Mouse (Mus musculus): ENCODE measurements around the gene Svs4. TPM values are rescaled to one million over a fixed set of nuclear protein-coding genes. Genes with fewer than 3 reads are reported as not detected.
A peak's percentile ranks its signal among the peaks of the same experiment; 100 is the strongest.
"Not testable (repeated sequence)": the region's sequence is repeated elsewhere in the genome, so short reads cannot be mapped to it uniquely, and the experiment has no call there.

Svs4 gene
- total RNA-seq (2021), result not detected
- long read RNA-seq, experiment 1, result 0 reads
- long read RNA-seq, experiment 2, result 0 reads

DNA sequence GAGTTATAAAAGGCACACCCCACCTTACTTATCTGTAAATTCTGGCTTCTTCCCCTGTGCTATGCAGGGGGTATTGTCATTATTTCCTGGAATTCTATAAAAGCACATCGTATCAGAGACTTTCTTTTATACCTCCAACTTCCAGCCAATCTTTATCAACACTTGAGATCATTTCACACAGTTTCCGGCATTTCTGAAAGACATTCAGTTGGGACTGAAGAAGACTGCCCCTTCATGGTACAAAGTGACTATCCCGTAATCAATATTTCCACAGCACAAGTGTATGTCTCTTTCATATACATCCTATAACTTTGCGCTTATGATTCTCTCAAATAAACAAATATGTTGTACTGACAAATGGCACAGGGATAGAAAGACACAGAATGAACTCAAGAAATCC lies at the start of gene Svs4:
TSS of gene Svs4 (minus strand) at position 101 of the 400 bp plus-strand sequence.
- DNase-seq (ENCODE audit: low spot score in 2 of 2), result no peak

- DNase-seq (ENCODE audit: low spot score in 2 of 2), result no peak
These were observed 42.7 kb upstream of the Svs4 start for GRCm38 (mm10) chr2:164320983-164321382.

GRCm38 (mm10) chr2:164316451-164316850 lies 38.2 kb upstream of the Svs4 start, which contains the start of gene Svs6:
Svs6 (plus strand) TSS chr2:164316751.
- DNase-seq (ENCODE audit: low spot score in 2 of 2), result not testable (repeated sequence)

GRCm38 (mm10) chr2:164315460-164315859 lies 37.2 kb upstream of the Svs4 start:
- DNase-seq (ENCODE audit: low spot score in 2 of 2), result not testable (repeated sequence)

GRCm38 (mm10) chr2:164312599-164312998 lies 34.3 kb upstream of the Svs4 start:
- peak; percentile 1 to 2 for DNase-seq (ENCODE audit: low spot score in 2 of 2)

DNA sequence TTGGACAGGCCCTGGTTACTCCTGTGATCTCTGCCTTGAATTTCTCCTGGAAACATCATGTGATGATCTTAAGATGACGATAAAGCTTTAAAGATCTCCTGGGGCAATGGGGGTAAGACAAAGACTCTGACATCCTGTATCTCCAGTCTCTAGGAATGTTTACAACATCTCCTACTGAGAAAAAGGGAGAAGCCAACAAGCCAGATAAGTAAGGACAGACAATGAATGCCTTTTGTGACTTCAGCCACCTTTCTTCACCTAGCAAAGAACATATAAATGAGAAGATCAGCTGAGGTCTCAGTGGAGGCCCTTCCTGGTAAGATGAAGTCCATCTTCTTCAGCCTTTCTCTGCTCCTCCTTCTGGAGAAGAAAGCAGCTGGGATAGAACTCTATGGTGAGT lies 10.7 kb upstream of the Svs4 start, which contains the start of gene Svs3a:
TSS of gene Svs3a (plus strand) at position 301 of the 400 bp plus-strand sequence.
- DNase-seq (ENCODE audit: low spot score in 2 of 2), result not testable (repeated sequence)

- DNase-seq (ENCODE audit: low spot score in 2 of 2), result not testable (repeated sequence)
These were observed 21.7 kb downstream of the Svs4 start, which contains the start of gene Svs3b for GRCm38 (mm10) chr2:164256540-164256939. Svs3b (minus strand) TSS chr2:164256640.

DNA sequence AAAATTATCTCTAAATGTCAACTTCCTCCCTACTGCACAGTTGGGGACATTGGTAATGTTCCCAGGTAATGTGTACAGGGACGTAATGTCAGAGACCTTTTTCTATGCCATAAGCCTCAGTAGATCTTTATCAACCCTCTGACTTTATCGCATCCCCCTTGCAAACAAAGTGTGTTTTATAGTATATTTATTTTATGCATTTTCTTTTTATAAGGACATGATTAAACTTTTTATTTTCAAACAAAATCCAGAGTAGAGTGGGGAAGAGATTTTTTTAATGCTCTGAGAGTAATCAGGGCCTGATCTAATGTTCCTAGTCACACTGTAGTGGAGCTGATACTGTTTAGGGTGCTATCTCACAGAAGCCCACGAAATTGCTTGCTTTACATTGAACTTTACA lies 39.9 kb downstream of the Svs4 start, which contains the start of gene Svs2:
TSS of gene Svs2 (minus strand) at position 101 of the 400 bp plus-strand sequence.
- no peak for DNase-seq (ENCODE audit: low spot score in 2 of 2)

DNA sequence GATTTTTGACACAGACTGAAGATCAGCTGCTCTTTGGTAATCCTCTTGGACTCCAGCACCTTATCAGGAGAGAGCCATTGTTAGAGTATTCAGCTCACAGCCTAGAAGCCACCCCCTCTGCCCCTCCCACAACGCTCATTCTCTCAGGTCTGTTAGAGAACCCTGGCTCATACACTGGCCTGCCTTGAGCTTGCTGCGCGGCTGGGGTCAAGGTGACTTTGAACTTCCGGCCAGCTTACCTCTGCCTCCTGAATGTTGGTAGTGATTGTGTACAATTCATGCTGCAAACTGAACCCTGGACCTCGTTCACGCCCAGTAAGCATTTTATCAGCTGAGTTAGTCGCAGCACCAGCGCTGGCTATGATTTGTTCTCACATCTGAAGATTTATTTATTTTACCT lies 45.6 kb downstream of the Svs4 start:
- no peak for DNase-seq (ENCODE audit: low spot score in 2 of 2)

DNA sequence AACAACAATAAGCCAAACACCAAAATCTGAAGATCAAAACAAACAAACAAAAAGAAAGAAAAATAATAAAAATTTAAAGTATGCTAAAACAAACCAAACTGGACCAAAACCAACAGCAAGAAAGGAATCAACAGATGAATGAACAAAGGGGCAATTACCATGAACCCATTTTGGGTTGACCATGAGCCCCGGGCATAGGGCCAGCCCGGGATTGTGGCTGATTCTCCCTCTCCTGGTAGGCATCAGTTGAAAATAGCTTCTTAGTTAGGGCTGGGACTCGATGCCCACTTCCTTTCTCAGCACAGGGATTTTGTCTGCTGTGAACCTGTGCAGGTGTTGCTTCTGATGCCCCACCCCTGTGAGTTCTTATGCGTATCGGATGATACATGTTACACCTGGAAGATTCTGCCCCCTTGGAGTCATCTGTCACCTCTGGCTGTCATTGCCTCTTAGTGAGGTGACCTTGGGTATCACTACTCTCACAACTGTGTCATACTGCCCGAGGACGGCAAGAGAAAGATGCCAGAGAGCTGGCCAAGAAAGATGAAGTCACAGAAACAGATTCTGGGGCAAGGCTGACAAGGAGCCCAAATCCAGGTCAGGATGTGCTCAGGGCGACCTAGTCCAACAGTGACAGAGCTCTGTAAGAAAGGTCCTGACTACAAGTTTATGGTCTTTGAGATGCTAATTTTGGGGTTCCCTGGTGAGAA lies 49.7 kb downstream of the Svs4 start:
- DNase-seq (ENCODE audit: low spot score in 2 of 2), result no peak

Other genes starting within 250 kb of the Svs4 start
- 10 to 100 TPM; 37.9 to 41.2 TPM for gene Stk4, start 208.1 kb downstream of the Svs4 start, total RNA-seq (2021)
- gene Tomm34, start 207.3 kb downstream of the Svs4 start, total RNA-seq (2021), result 10 to 100 TPM; 88.4 to 88.7 TPM
- 10 to 100 TPM; 21.8 to 23.2 TPM for gene Kcns1, start 107.3 kb downstream of the Svs4 start, total RNA-seq (2021)
- gene Wfdc5, start 95.7 kb downstream of the Svs4 start, total RNA-seq (2021), result not detected
- gene Wfdc12, start 87.9 kb downstream of the Svs4 start, total RNA-seq (2021), result not detected
- gene Wfdc15a, start 78.3 kb downstream of the Svs4 start, total RNA-seq (2021), result not detected
- gene Wfdc15b, start 56.8 kb downstream of the Svs4 start, total RNA-seq (2021), result not detected
- not detected for gene Svs2, start 40.0 kb downstream of the Svs4 start, total RNA-seq (2021)
- not detected for gene Svs3b, start 21.8 kb downstream of the Svs4 start, total RNA-seq (2021)
- gene Svs3a, start 10.8 kb upstream of the Svs4 start, total RNA-seq (2021), result not detected
- not detected for gene Svs6, start 38.3 kb upstream of the Svs4 start, total RNA-seq (2021)
- not detected for gene Svs5, start 54.3 kb upstream of the Svs4 start, total RNA-seq (2021)
- under 1 TPM in 1 of 2 experiments, not detected in 1; 0.82 TPM for gene Slpi, start 110.6 kb upstream of the Svs4 start, total RNA-seq (2021)
- under 1 TPM; 0.33 to 0.56 TPM for gene Rbpjl, start 124.7 kb upstream of the Svs4 start, total RNA-seq (2021)
- gene Matn4, start 126.7 kb upstream of the Svs4 start, total RNA-seq (2021), result 1 to 10 TPM; 8.4 to 8.5 TPM
- gene Sdc4, start 165.4 kb upstream of the Svs4 start, total RNA-seq (2021), result 10 to 100 TPM; 72.7 to 80.1 TPM
- 10 to 100 TPM; 43.5 to 44.6 TPM for gene Sys1, start 178.5 kb upstream of the Svs4 start, total RNA-seq (2021)
- 1 to 10 TPM; 2.0 to 6.4 TPM for gene Gm20458, start 182.5 kb upstream of the Svs4 start, total RNA-seq (2021)
- not detected for gene Trp53tg5, start 195.3 kb upstream of the Svs4 start, total RNA-seq (2021)
- gene Dbndd2, start 207.6 kb upstream of the Svs4 start, total RNA-seq (2021), result 100 to 1,000 TPM; 108 to 126 TPM
- 10 to 100 TPM; 83.0 to 89.2 TPM for gene Pigt, start 219.1 kb upstream of the Svs4 start, total RNA-seq (2021)

Measured in left cerebral cortex, adult 18-20 months (tissue).